Mouse (Mus musculus): ENCODE measurements around the gene Gm6034. TPM values are rescaled to one million over a fixed set of nuclear protein-coding genes. Genes with fewer than 3 reads are reported as not detected.
"Not testable (repeated sequence)": the region's sequence is repeated elsewhere in the genome, so short reads cannot be mapped to it uniquely, and the experiment has no call there.

The Gm6034 gene
- total RNA-seq, 1 experiment from 2014 or later = not detected

DNA sequence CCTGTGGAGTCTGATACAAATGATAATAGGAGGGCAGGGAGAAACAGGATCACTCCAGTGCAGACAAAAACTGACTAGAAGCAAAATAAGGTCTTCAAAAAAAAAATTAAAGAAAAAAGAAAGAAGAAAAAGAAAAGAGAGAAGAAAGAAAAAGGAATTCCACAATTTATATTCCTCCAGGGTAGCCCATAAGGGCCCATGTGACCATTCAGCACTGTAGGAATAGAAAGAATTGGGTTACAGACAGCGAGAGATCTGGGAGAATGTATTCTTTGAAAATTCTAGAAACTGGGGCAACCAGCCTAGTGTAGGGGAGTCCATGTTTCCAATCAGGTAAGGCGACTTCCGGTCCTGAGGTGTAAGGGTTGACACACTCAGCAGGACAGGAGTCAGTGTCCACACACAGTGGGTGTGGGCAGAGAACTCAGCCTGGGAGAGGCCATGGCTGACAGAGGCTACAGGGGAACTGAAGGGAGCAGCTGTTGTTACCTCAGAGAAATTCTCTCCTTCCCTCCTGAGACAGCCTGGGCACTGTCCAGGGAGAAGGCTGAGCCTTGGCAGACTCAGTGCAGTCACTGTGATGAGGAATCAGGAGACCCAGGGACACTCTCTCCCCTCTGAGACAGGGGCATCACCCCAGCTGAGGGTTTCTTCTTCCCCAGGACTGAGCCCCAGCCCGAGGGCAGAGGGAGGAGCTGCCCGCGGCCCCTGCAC is 39.9 kb downstream of the Gm6034 start:
- peak; percentile 6 for DNase-seq

- DNase-seq = peak; percentile 47
Measured at GRCm38 (mm10) chr17:36083266-36083869, 40.6 kb downstream of the Gm6034 start.

DNA sequence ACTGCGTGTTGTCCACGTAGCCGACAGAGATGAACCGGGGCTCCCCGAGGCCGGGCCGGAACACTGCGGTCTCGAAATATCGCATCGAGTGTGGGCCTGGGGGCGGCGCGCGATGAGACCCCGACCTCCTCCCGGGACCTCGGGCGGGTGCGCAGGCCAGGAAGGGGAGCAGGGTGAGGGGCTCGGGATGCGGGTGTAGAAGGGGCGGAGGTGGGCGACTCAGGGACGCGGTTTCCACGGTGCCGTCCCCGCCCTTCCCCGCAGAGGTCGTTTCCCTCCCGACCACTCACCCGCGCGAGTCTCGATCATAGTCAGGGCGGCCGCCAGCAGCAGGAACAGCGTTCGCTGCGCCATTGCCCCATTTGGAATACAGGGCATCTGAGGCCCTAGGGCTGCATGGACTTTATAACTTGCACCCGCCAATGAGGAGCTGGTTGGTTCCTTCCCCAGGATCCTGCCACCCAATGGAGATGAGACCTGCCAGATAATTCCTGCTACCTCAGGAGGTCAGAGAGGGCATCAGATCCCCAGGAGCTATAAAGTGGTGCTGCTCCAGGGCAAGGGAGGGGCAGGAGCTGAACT is 41.2 kb downstream of the Gm6034 start:
- peak; percentile 8 for DNase-seq

DNA sequence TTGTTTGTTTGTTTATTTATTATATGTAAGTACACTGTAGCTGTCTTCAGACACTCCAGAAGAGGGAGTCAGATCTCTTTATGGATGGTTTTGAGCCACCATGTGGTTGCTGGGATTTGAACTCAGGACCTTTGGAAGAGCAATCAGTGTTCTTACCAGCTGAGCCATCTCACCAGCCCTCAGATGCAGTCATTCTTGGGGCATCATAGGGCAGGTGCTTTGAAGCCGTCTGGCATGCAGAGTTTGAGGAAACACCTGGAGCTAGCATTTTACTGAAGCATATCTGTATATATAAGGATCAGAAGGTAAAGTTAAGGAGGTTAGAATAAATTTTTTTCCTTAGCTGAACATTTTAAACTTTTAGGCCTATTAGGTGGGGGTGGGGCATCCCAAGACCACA is 43.2 kb downstream of the Gm6034 start:
- not testable (repeated sequence) for DNase-seq

GRCm38 (mm10) chr17:36091933-36092332 is 49.2 kb downstream of the Gm6034 start:
- not testable (repeated sequence) for DNase-seq

DNA sequence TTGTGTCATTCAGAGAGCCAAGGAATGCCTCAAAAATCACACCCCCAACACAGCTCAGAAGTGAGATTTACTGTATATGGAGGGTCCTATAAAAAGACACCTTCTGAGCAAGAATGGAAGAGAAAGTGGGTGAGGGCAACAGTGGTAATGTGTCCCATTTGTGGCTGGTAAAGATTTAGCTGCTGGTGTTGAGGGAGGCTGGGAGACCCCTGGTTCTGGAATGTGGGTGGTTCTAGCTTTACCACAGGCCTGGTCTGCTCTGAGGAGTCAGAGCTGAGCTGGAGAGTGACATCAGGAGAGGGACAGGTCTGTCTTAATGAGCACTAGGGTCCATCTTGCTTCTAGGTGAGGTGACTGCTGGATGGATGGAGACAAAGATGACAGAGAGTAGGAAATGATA is 49.8 kb downstream of the Gm6034 start:
- DNase-seq = not testable (repeated sequence)

DNA sequence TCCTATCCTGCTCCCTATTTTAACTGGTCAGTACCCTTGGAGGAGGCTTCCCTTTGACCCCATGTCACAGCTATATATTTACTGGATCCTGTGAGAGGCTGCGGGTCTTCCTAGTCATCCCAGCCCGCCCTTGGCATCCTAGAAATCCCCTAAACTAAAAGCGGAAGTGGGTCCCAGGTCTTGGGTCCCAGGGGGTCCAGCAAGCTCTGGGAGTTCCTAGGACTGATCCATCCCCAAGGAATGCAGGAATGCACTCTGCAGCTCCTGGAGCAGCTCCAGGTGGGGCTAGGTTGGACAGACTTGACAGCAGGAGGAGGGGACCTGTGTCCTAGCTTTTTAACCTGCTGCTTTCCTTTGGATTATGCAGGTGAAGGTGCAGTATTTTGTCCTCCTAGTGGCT is 51.2 kb downstream of the Gm6034 start:
- no peak for DNase-seq

GRCm38 (mm10) chr17:36099603-36100002 is 56.8 kb downstream of the Gm6034 start:
- not testable (repeated sequence) for DNase-seq

- not testable (repeated sequence) for DNase-seq
Measured at GRCm38 (mm10) chr17:36102091-36102490, 59.3 kb downstream of the Gm6034 start.

Other genes with a start within 250 kb of the Gm6034 start
- gene Ier3, start 221.3 kb upstream of the Gm6034 start, total RNA-seq (2021) = 12.7 and 26.3 TPM in 2 replicates
- gene Flot1, start 219.7 kb upstream of the Gm6034 start, total RNA-seq (2021) = 52.4 and 59.5 TPM in 2 replicates
- gene Tubb5, start 204.7 kb upstream of the Gm6034 start, total RNA-seq (2021) = 285 and 320 TPM in 2 replicates
- gene Mdc1, start 201.4 kb upstream of the Gm6034 start, total RNA-seq (2021) = 20.6 and 21.9 TPM in 2 replicates
- 10.6 and 15.9 TPM in 2 replicates for gene Nrm, start 181.6 kb upstream of the Gm6034 start, total RNA-seq (2021)
- 29.5 and 44.4 TPM in 2 replicates for gene Ppp1r18, start 177.4 kb upstream of the Gm6034 start, total RNA-seq (2021)
- gene Dhx16, start 163.1 kb upstream of the Gm6034 start, total RNA-seq (2021) = 40.2 and 41.1 TPM in 2 replicates
- 73.6 and 79.5 TPM in 2 replicates for gene 2310061I04Rik, start 145.5 kb upstream of the Gm6034 start, total RNA-seq (2021)
- 29.0 and 31.5 TPM in 2 replicates for gene Atat1, start 132.9 kb upstream of the Gm6034 start, total RNA-seq (2021)
- gene Mrps18b, start 126.6 kb upstream of the Gm6034 start, total RNA-seq (2021) = 108 and 114 TPM in 2 replicates
- gene Ppp1r10, start 126.5 kb upstream of the Gm6034 start, total RNA-seq (2021) = 91.4 and 97.7 TPM in 2 replicates
- 92.5 and 100 TPM in 2 replicates for gene Abcf1, start 73.2 kb upstream of the Gm6034 start, total RNA-seq (2021)
- 42.7 and 48.7 TPM in 2 replicates for gene Gnl1, start 63.1 kb upstream of the Gm6034 start, total RNA-seq (2021)
- gene Prr3, start 62.7 kb upstream of the Gm6034 start, total RNA-seq (2021) = 24.3 and 24.7 TPM in 2 replicates
- gene H2-T24, start 22.4 kb upstream of the Gm6034 start, total RNA-seq (2021) = 4.6 and 8.2 TPM in 2 replicates
- 44.2 and 52.7 TPM in 2 replicates for gene H2-T23, start 10.1 kb upstream of the Gm6034 start, total RNA-seq (2021)
- 23.3 and 27.6 TPM in 2 replicates for gene H2-T22, start 214 bp upstream of the Gm6034 start, total RNA-seq (2021)
- gene Gm11127, start 15.4 kb downstream of the Gm6034 start, total RNA-seq (2021) = 2.2 and 3.0 TPM in 2 replicates
- 0.26 and 0.34 TPM in 2 replicates for gene Gm19684, start 78.7 kb downstream of the Gm6034 start, total RNA-seq (2021)
- gene Gm7030, start 86.5 kb downstream of the Gm6034 start, total RNA-seq (2021) = not detected in 2 replicates
- not detected in 2 replicates for gene Gm8909, start 125.6 kb downstream of the Gm6034 start, total RNA-seq (2021)
- 0.44 TPM in 1 of 2 replicates, not detected in the other for gene H2-T3, start 147.3 kb downstream of the Gm6034 start, total RNA-seq (2021)
- 44.2 and 47.9 TPM in 2 replicates for gene Rpp21, start 215.1 kb downstream of the Gm6034 start, total RNA-seq (2021)
- 15.6 and 18.4 TPM in 2 replicates for gene Trim39, start 229.3 kb downstream of the Gm6034 start, total RNA-seq (2021)
- gene H2-M10.2, start 243.5 kb downstream of the Gm6034 start, total RNA-seq (2021) = not detected in 2 replicates